Mouse (Mus musculus): ENCODE measurements around the gene Thsd1.

DNA sequence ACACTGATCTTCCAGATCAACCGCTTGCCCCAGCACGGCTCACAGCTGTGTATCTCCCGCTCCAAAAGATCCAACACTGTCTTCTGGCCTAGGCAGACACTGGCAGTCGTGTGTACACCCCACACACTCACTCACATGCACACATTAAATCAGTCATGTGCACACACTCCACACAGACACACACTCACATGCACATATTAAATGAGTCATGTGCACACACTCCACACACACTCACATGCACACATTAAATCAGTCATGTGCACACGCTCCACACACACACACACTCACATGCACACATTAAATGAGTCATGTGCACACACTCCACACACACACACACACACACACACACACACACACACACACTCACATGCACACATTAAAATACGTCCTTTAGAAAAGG is 29.2 kb upstream of the Thsd1 start:
- TF ChIP-seq GATA1 (IDR thresholded peaks at IDR 0.05; ENCODE audit: borderline replicate concordance, low read length): no peak
- no peak for TF ChIP-seq FLI1 (IDR thresholded peaks at IDR 0.05; ENCODE audit: low read length)

Measured in megakaryocyte, embryonic 14.5 days (primary cell).